Mouse (Mus musculus) adipose tissue, adult 10 weeks (tissue): ENCODE data around the gene Ptcra. TPM values are rescaled to one million over a fixed set of nuclear protein-coding genes. Genes with fewer than 3 reads are reported as not detected.

Experiments used
- polyA plus RNA-seq: library from polyadenylated mRNA; stranded (reverse); fragments of 350-450 nt; fragmentation: Illumina TruSeq; extraction: RNeasy Lipid Tissue Mini Kit (QIAGEN cat#74804); gene quantifications from one replicate; pipeline ENCODE4 v1.2.3, GENCODE M21; 2014; ENCODE audit warnings: low read depth, low replicate concordance

Ptcra gene
- polyA plus RNA-seq, result not detected

GRCm38 (mm10) chr17:46763544-46763943, at the start of gene Ptcra:
TSS of gene Ptcra (minus strand) at chr17:46763712.

DNA sequence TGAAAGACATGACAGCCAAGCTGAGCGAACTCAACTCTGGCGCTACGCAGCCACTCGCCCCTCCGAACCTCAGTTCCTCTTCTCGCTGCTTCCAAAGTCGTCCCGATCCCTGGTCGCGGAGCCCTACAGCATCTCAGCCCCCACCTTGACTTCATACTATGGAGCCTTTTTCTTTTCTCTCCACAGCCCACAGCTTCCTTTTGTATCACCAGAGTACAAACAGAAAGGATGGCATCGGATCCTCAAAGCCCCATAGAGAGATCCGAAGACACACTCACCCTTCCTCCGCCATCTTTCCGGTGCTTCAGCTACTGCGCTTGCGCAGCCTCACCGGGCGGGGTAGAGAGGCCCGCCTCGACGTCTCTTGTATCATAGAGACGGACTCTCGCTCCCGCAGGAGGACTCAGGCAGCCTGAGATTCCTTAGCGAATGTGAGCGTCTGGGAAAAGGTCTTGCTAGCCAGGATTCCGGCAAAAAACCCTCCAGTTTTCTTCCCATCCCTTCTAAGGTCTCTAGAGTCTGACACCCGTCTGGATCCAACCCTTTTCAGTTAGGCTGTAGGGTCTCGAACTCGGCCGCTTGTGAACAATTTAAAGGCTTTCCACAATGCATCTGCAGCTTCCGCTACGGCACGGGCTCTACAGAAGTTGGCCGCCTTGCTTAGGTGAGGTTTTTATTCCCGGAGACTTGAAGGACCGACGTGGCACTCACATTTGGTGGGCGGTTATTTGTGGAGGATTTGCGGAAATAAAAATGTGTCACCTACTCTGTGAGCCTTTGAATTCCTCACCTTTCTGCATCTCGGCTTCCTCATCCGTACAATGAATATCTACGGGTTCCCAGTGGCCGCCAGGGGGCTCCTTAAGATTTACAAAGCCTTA, 19.1 kb upstream of the Ptcra start, which contains the start of gene Rpl7l1:
Rpl7l1 (minus strand) TSS at position 332 of the 881 bp plus-strand sequence.

GRCm38 (mm10) chr17:46772404-46773277, 9.1 kb upstream of the Ptcra start, which contains the start of gene 2310039H08Rik:
TSS of gene 2310039H08Rik (plus strand) at chr17:46772635.

DNA sequence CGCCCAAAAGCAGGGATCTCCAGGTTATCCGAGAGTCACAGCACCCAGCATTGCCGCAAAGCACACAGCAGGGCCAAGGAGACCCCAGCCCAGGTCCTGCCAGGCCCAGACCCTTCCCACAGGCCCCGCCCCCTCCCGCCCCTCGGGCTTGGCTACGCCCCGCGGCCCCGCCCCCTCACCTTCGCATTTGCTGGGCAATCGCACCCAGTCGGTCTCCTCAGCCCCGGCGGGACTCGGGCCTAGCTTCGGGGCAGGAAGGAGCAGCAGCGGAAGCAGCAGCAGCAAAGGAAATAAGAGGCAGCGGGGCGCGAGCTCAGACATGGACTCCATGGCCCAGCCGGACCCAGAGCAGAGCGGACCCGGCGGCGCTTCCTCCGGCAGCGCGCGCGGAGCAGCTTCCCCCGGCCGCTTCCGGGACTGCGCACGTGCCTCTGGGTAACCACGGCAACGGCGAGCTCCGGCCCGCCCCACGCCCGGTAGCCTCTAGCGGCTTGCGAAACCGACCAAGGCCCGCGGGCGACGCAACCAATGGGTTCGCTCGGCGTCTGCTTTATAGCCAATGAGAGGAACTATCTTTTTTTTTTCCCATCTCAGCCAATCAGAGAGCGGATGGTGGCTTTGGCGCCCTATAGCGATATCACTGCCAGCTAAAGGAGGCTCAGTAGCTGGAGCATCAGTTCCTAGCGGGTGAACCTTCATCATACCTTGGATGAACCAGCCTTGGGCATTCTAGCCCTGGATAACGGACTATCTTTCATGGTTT, 11.5 kb downstream of the Ptcra start, which contains the start of gene Cnpy3:
Cnpy3 (minus strand) TSS at position 421 of the 763 bp plus-strand sequence.

GRCm38 (mm10) chr17:46728904-46729318, 34.6 kb downstream of the Ptcra start, which contains the start of gene Gnmt:
TSS of gene Gnmt (minus strand) at chr17:46729168.

DNA sequence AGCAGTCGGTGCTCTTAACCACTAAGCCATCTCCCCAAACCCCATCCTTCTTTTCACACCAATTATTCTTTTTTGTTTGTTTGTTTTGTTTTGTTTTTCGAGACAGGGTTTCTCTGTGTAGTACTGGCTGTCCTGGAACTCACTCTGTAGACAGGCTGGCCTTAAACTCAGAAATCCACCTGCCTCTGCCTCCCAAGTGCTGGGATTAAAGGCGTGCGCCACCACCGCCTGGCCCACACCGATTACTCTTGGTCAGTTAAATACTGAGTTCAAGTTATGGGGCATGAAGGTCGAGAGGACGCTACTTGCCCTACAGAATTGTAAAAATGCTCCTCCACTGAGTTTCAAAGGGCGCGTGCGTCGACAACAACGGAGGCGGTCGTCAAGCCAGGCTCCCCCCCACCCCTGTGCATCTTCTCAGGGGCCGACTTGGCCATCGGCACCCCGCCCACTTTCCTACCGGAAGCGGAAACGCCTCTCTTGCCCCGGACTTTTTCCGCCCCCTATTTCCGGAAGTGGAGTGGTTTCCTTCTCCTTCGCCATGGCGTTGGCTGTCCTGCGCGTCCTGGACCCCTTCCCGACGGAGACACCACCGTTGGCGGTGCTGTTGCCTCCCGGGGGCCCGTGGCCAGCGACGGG, 52.4 kb downstream of the Ptcra start, which contains the start of gene Pex6:
Pex6 (plus strand) TSS at position 505 of the 639 bp plus-strand sequence.

Other genes starting within 250 kb of the Ptcra start
- gene Cul9, start 217.3 kb downstream of the Ptcra start, polyA plus RNA-seq, result 19.3 TPM
- gene Srf, start 207.5 kb downstream of the Ptcra start, polyA plus RNA-seq, result 30.2 TPM
- gene Ptk7, start 134.2 kb downstream of the Ptcra start, polyA plus RNA-seq, result 17.2 TPM
- gene Klc4, start 117.7 kb downstream of the Ptcra start, polyA plus RNA-seq, result 24.0 TPM
- gene Mrpl2, start 117.5 kb downstream of the Ptcra start, polyA plus RNA-seq, result 54.7 TPM
- 36.8 TPM for gene Cul7, start 113.4 kb downstream of the Ptcra start, polyA plus RNA-seq
- gene Rrp36, start 89.4 kb downstream of the Ptcra start, polyA plus RNA-seq, result 23.4 TPM
- 127 TPM for gene Mea1, start 84.9 kb downstream of the Ptcra start, polyA plus RNA-seq
- 58.3 TPM for gene Klhdc3, start 82.8 kb downstream of the Ptcra start, polyA plus RNA-seq
- 35.1 TPM for gene Ppp2r5d, start 58.6 kb downstream of the Ptcra start, polyA plus RNA-seq
- gene Pex6, start 52.2 kb downstream of the Ptcra start, polyA plus RNA-seq, result 26.6 TPM
- 7.1 TPM for gene Gnmt, start 34.5 kb downstream of the Ptcra start, polyA plus RNA-seq
- gene Cnpy3, start 11.5 kb downstream of the Ptcra start, polyA plus RNA-seq, result 58.1 TPM
- 54.6 TPM for gene 2310039H08Rik, start 8.9 kb upstream of the Ptcra start, polyA plus RNA-seq
- gene Rpl7l1, start 19.0 kb upstream of the Ptcra start, polyA plus RNA-seq, result 48.1 TPM
- gene Bicral, start 94.8 kb upstream of the Ptcra start, polyA plus RNA-seq, result 13.4 TPM
- 21.9 TPM for gene Tbcc, start 127.0 kb upstream of the Ptcra start, polyA plus RNA-seq
- not detected for gene Prph2, start 146.7 kb upstream of the Ptcra start, polyA plus RNA-seq
- gene Ubr2, start 246.8 kb upstream of the Ptcra start, polyA plus RNA-seq, result 25.5 TPM